In the genomic region with DNA sequence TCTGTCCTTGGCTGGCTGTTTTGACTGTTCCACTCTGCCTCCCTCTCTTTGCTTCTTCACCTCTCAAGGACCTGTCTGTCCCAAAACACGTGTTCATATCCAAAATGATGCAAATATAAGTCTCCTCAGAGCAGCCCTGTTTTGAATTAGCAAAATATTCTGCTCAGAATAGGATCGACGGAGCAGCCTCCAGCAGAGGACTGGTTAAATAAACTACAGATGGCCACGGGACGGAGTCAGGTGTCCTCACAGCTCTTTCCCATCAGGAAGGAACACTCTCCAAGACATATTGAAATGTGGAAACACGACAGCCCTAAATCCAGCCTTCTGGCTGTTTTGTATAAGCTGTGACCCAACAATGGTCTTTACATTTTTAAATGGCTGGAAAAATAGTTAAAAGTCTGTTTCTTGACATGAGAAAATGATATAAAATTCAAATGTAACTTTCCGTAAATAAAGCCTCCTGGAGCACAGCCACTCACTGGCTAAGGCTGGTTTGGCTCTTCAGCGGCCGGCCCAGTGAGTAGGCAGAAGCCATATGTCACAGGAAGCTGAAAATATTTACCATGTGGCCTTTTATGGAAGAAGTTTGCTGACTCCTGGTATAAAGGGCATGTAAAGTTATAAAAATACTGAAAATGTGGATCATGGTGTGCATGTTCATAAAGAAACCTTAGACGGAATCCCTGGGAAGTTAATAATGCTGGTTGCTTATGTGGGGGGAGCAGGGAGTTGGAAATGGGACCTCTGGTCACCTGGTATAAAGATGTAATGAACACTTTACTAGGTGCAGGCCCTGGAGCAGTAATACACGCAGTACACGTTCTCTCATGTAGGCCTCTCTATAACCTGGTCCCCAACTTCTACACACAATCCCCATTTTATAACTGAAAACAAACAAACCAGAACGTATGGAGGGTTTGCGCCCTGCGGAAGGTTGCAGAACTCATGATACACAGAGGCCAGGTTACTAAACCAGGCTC, we compare ENCODE assay signal across 12 mouse cellular contexts. TPM values are rescaled to one million over a fixed set of nuclear protein-coding genes. Genes with fewer than 3 reads are reported as not detected.
DNase-seq lines count a peak whose midpoint lies in the region; ATAC-seq lines count a peak whose summit lies in the region.
"Had no signal": no experiment of that assay in that cellular context is flagged by ENCODE, and none has a peak within 500 bp of the region (broad histone marks: within the 10 kb centered on the region; RNA-seq: fewer than 3 reads in every experiment).

No protein-coding gene starts in this region.

- no peaks in the 10 kb centered on the region for H3K9me3 ChIP-seq in embryonic facial prominence, embryonic 12.5 days
- H3K9me3 ChIP-seq: liver, embryonic 13.5 days; stomach, embryonic 15.5 days had no signal

- ATAC-seq in embryonic facial prominence, embryonic 12.5 days (ENCODE audit: insufficient number of reproducible peaks, insufficient read depth, low FRiP score, low TSS enrichment), result peak; percentile 69; the same call in 1 of the 2 replicates

- no peak overlapping the region for H3K9ac ChIP-seq in embryonic facial prominence, embryonic 12.5 days
- H3K9ac ChIP-seq: liver, embryonic 13.5 days; stomach, embryonic 15.5 days had no signal

- peak; percentile 57 for DNase-seq in embryo, embryonic 11 days
- no peak for DNase-seq in embryo, embryonic 10 days (ENCODE audit: low spot score)
- peak; percentile 27 for DNase-seq in right cerebral cortex, adult 18-20 months
- no peak for DNase-seq in right cerebral cortex, postnatal 14 days
- DNase-seq in mesoderm, embryonic 11.5 days (ENCODE audit: low read depth, low spot score), result peak; percentile 33
- no peak for DNase-seq in spleen, adult 12 weeks (ENCODE audit: low spot score)
- no peak for DNase-seq in thymus, adult 18-20 months
- DNase-seq: heart, postnatal 36 days; kidney, adult 8-10 months; liver, embryonic 13.5 days had no signal

- no peaks in the 10 kb centered on the region for H3K27me3 ChIP-seq in embryonic facial prominence, embryonic 12.5 days
- H3K27me3 ChIP-seq: stomach, embryonic 15.5 days had no signal

- 41% methylated on average over 15 of the region's 15 CpGs for WGBS in embryonic facial prominence, embryonic 12.5 days

- H3K36me3 ChIP-seq in embryonic facial prominence, embryonic 12.5 days, result no peaks in the 10 kb centered on the region
- H3K36me3 ChIP-seq: liver, embryonic 13.5 days; stomach, embryonic 15.5 days had no signal

- H3K4me2 ChIP-seq in embryonic facial prominence, embryonic 12.5 days (replicated peaks), result no peak overlapping the region
- H3K4me2 ChIP-seq: liver, embryonic 13.5 days; stomach, embryonic 15.5 days had no signal

- H3K4me1 ChIP-seq in embryonic facial prominence, embryonic 12.5 days, result peaks cover 34% of the 10 kb centered on the region
- H3K4me1 ChIP-seq: stomach, embryonic 15.5 days had no signal

- H3K27ac ChIP-seq in embryonic facial prominence, embryonic 12.5 days, result peak overlapping the region; percentile 37
- H3K27ac ChIP-seq: liver, embryonic 13.5 days; stomach, embryonic 15.5 days had no signal

- no peak overlapping the region for H3K4me3 ChIP-seq in embryonic facial prominence, embryonic 12.5 days
- H3K4me3 ChIP-seq: liver, embryonic 13.5 days; stomach, embryonic 15.5 days had no signal

RNA-seq across cellular contexts. Expression of a gene that starts 34.9 kb away (rescaled TPM):
- 0.71 and 0.93 TPM in 2 replicates for polyA plus RNA-seq in embryonic facial prominence, embryonic 12.5 days (2016; fragmentation: Nextera tagmentation; extraction: Ambion mirVana)

Comparison
In these comparisons a context has a peak if more than half of its experiments do, and no peak if none do; other contexts are left out.
1. DNase-seq: peak in embryo, embryonic 11 days (single experiment), right cerebral cortex, adult 18-20 months (single experiment) and mesoderm, embryonic 11.5 days (single experiment); none in embryo, embryonic 10 days (single experiment), right cerebral cortex, postnatal 14 days (single experiment), spleen, adult 12 weeks (single experiment) and thymus, adult 18-20 months (0 of 2).